Mouse (Mus musculus): ENCODE data around the gene Pnliprp1. TPM values are rescaled to one million over a fixed set of nuclear protein-coding genes. Genes with fewer than 3 reads are reported as not detected.

Gene Pnliprp1
- not detected in 2 replicates for total RNA-seq (2015)
- not detected in 2 replicates for total RNA-seq (2017)

GRCm38 (mm10) chr19:58728445-58729031 is at the start of gene Pnliprp1:
Gene Pnliprp1 (plus strand): TSS chr19:58728887.
- ATAC-seq (ENCODE audit: poor library complexity, severe bottlenecking), result no peak

DNA sequence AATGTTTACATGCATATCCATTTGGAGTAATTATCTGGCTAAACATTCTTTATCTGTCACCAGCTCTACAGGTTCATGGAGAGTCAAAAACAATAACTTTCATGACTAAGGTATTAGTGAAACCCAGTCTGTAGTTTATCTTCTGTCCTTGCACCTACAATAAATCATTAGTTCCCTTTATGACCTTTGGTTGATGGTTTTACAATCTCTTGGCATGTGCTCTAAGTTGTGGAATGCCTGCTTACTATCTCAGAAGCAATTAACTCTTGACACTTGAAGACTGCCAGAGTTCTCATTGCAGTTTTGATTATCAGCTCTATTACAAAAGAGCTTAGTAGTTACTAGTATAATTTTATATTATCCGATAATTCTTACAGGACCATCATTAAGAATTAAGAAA is 39.8 kb upstream of the Pnliprp1 start:
- ATAC-seq (ENCODE audit: poor library complexity, severe bottlenecking), result no peak

- no peak for ATAC-seq (ENCODE audit: poor library complexity, severe bottlenecking)
These were observed 33.4 kb upstream of the Pnliprp1 start for GRCm38 (mm10) chr19:58695314-58695713.

DNA sequence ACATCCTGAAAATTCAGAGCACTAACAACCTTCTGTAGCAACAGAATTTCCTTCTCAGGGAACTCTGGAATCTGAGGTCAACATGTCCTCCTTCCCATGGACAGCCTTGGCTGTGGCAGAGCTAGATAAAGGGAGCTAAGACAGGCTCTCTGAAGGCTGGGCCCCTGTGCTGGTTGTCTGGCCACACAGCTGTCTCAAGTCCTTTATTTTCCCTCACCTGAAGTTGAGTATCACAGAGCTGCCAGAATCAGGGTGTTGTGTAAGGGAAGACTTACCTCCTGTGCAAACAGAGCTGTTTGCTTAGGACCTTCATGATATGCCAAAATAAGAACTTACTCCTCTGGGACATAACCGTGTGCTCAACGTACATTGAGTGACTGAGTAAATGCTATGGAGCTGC is 32.5 kb upstream of the Pnliprp1 start:
- ATAC-seq (ENCODE audit: poor library complexity, severe bottlenecking), result no peak

- no peak for ATAC-seq (ENCODE audit: poor library complexity, severe bottlenecking)
These were observed 24.1 kb upstream of the Pnliprp1 start for GRCm38 (mm10) chr19:58704556-58704955.

DNA sequence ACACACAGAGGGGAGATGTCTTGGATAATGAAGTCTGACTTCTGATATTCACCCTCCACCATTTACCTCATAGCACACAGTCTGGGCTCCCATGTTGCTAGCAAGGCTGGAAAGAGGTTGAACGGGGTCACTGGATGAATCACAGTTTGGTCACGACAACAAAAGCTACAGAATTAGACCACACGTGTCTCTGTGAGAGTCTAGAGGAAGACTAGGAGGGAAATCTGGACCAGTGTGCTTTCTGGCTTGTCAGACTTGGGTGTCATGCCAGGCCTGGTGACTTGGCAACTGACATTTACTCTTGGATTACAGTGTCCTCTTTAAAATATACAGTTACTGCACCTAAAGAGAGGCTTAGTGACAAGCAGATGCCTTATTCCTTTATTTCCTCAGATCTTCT is 20.1 kb upstream of the Pnliprp1 start:
- no peak for ATAC-seq (ENCODE audit: poor library complexity, severe bottlenecking)

GRCm38 (mm10) chr19:58717925-58718324 is 10.8 kb upstream of the Pnliprp1 start:
- no peak for ATAC-seq (ENCODE audit: poor library complexity, severe bottlenecking)

GRCm38 (mm10) chr19:58720439-58720838 is 8.2 kb upstream of the Pnliprp1 start:
- ATAC-seq (ENCODE audit: poor library complexity, severe bottlenecking), result no peak

DNA sequence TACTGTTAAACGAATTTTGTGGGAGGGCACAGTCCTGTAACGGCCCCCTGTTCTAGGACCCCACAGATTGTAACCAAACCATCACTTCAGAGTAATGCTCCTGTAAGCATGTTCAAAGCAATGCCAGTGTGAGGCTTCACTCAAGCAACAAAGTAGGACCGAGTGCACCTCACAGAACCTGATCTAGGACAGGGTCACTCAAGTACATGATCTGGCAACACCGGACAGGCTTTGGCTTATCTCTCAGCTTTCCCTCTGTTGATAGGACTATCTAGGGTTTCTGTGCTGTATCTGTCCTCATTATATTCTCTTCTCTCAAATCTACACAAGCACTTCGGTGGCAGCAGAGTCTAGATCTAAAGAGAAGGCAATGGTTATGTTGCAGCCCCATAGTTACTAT is 2.1 kb upstream of the Pnliprp1 start:
- ATAC-seq (ENCODE audit: poor library complexity, severe bottlenecking), result no peak

- no peak for ATAC-seq (ENCODE audit: poor library complexity, severe bottlenecking)
These were observed 931 bp upstream of the Pnliprp1 start for GRCm38 (mm10) chr19:58727756-58728155.

DNA sequence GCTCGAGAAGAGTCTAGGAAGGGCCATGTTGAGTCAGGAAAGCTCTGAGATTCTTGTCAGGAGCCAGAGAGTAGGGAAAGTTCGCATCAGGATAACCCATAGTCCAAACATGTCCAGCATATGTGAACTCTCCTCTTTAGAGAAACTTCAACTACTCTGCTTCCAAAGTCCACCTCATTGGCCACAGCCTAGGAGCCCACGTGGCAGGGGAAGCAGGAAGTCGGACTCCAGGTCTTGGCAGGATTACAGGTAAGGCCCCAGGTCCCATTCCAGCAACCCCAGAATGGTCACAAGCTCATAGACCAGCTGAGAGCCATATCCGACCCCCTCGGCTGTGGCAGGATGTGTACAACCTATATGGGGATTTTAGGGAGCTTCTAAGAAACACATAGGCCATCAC is 4.5 kb downstream of the Pnliprp1 start:
- ATAC-seq (ENCODE audit: poor library complexity, severe bottlenecking), result no peak

GRCm38 (mm10) chr19:58738111-58738510 is 9.4 kb downstream of the Pnliprp1 start:
- ATAC-seq (ENCODE audit: poor library complexity, severe bottlenecking), result no peak

GRCm38 (mm10) chr19:58741036-58741435 is 12.3 kb downstream of the Pnliprp1 start:
- ATAC-seq (ENCODE audit: poor library complexity, severe bottlenecking), result no peak

DNA sequence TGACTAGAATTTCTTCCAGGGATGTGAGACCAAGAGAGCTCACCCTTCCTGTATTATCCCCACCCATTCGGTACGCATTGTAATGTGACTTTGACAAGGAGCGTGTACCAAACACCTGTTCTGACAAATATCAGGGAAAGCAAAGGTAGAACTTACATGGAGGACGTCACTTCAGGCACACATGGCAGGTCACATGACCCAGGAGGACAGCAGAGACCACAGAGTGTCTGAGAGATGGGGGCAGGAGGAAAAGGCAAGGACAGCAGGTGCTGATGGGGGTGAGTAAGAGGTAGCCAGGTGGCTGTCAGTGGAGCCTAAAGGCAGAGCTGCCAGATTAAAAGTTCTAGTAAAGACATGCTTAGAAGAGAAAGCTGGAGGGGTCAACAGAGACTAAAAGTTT is 14.0 kb downstream of the Pnliprp1 start:
- ATAC-seq (ENCODE audit: poor library complexity, severe bottlenecking), result no peak

DNA sequence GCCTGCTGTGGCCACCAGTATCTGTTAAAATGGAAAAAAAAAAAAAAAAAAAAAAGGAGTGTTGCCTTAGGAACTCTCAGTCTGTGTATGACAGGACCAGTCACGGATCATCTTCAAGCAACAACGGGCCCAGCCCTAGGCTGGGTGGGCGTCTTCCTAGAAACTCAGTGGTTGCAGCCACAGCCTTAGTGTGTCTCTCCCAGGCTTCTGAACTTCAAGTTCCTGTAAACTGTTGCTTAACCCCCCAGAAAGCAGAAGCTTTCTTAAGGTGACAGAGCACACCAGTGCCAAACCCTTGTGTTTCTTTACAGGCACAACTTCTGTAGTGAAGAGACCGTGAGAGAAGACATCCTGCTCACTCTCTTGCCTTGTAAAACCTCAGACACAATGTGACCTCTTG is 15.0 kb downstream of the Pnliprp1 start:
- ATAC-seq (ENCODE audit: poor library complexity, severe bottlenecking), result peak; percentile 76

GRCm38 (mm10) chr19:58747498-58748000 is 18.9 kb downstream of the Pnliprp1 start:
- no peak for ATAC-seq (ENCODE audit: poor library complexity, severe bottlenecking)

DNA sequence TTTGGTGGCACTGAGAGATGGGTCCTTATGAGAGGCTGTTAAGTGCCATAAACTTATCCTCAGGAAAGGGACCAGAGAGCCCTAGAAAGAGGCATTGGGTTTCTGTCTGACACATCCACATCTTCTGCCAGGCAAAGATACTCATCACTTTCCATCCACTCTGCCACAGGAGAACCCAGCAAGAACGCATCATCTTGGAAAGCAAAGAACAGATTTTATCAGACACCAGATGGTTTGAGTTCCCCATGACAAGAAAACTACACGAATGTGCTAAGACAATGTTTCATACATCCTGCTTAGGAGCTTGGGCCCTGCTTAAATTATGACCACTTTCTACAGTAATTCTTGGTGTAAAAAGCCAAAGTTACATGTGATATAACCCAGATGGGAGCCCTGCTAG is 22.1 kb downstream of the Pnliprp1 start:
- ATAC-seq (ENCODE audit: poor library complexity, severe bottlenecking), result no peak

DNA sequence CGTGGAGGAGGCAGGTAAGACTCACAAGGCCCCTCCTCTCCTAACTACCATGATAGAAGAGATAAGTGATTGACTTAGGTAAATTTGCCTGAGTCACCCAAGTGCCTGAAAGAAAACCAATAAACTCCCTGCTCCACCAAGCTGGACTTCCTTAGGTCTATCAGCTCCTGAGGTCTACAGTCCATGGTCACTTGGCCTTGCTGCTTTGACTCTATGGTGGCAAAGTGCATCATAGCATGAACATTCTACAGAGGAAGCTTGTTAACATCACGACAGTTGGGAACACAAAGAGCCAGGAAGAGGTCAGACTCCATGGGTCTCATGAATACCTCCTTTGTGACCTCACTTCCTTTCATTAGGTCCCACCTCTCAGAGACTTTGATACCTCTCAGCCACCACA is 22.8 kb downstream of the Pnliprp1 start:
- no peak for ATAC-seq (ENCODE audit: poor library complexity, severe bottlenecking)

- no peak for ATAC-seq (ENCODE audit: poor library complexity, severe bottlenecking)
These were observed 30.2 kb downstream of the Pnliprp1 start for GRCm38 (mm10) chr19:58758871-58759270.

- no peak for ATAC-seq (ENCODE audit: poor library complexity, severe bottlenecking)
These were observed 30.7 kb downstream of the Pnliprp1 start, which contains the start of gene Pnliprp2 for GRCm38 (mm10) chr19:58759423-58759822. Gene Pnliprp2 (plus strand): TSS chr19:58759719.

- no peak for ATAC-seq (ENCODE audit: poor library complexity, severe bottlenecking)
These were observed 33.6 kb downstream of the Pnliprp1 start for GRCm38 (mm10) chr19:58762316-58762715.

GRCm38 (mm10) chr19:58762848-58763541 is 34.3 kb downstream of the Pnliprp1 start:
- peak; percentile 38; the same call in 1 of the 2 replicates for ATAC-seq (ENCODE audit: poor library complexity, severe bottlenecking)
